Mouse (Mus musculus): ENCODE measurements around the gene Cpne9. TPM values are rescaled to one million over a fixed set of nuclear protein-coding genes. Genes with fewer than 3 reads are reported as not detected.
A peak's percentile ranks its signal among the peaks of the same experiment; 100 is the strongest.

Cpne9 gene
- not detected for total RNA-seq (2021)
- long read RNA-seq, experiment 1 = 0 reads
- long read RNA-seq, experiment 2 = 0 reads

GRCm38 (mm10) chr6:113282101-113282802 lies at the start of gene Cpne9:
Cpne9 (plus strand) TSS chr6:113282307.
- intact Hi-C loops (cut with DNase I) = no loop called here
- DNase-seq = no peak

GRCm38 (mm10) chr6:113235141-113235540 lies 47.0 kb upstream of the Cpne9 start:
- intact Hi-C loops (cut with DNase I) = loop anchor here (5.0 to 10.0 kb wide), 2 partner anchors 72 to 200 kb away; partner anchors contain the start of gene Brpf1
- no peak for DNase-seq

GRCm38 (mm10) chr6:113237542-113238270 lies 44.4 kb upstream of the Cpne9 start, which contains the start of gene Mtmr14:
Mtmr14 (plus strand) TSS chr6:113237843.
- intact Hi-C loops (cut with DNase I) = loop anchor here (5.0 to 10.0 kb wide), 2 partner anchors 70 to 203 kb away; partner anchors contain the start of gene Brpf1
- peak; percentile 99 for DNase-seq

GRCm38 (mm10) chr6:113238442-113238841 lies 43.7 kb upstream of the Cpne9 start:
- intact Hi-C loops (cut with DNase I) = loop anchor here (5.0 to 10.0 kb wide), 2 partner anchors 69 to 204 kb away; partner anchors contain the start of gene Brpf1

GRCm38 (mm10) chr6:113242753-113243152 lies 39.4 kb upstream of the Cpne9 start:
- DNase-seq = no peak

More at GRCm38 (mm10) chr6:113238442-113238841, 43.7 kb upstream of the Cpne9 start:
- DNase-seq = no peak

GRCm38 (mm10) chr6:113245585-113245984 lies 36.5 kb upstream of the Cpne9 start:
- intact Hi-C loops (cut with DNase I) = loop anchor here (10.0 kb wide), 1 partner anchor 551 kb away; the partner anchor contains the start of gene Rad18
- no peak for DNase-seq

More at GRCm38 (mm10) chr6:113242753-113243152, 39.4 kb upstream of the Cpne9 start:
- intact Hi-C loops (cut with DNase I) = loop anchor here (10.0 kb wide), 1 partner anchor 548 kb away; the partner anchor contains the start of gene Rad18

- intact Hi-C loops (cut with DNase I) = no loop called here
- DNase-seq = no peak
These were observed 31.3 kb upstream of the Cpne9 start for GRCm38 (mm10) chr6:113250786-113251185.

- no peak for DNase-seq
- intact Hi-C loops (cut with DNase I) = no loop called here
These were observed 30.2 kb upstream of the Cpne9 start for GRCm38 (mm10) chr6:113251921-113252320.

- intact Hi-C loops (cut with DNase I) = no loop called here
- DNase-seq = no peak
These were observed 27.2 kb upstream of the Cpne9 start for GRCm38 (mm10) chr6:113254899-113255298.

GRCm38 (mm10) chr6:113261174-113261858 lies 20.8 kb upstream of the Cpne9 start:
- no peak for DNase-seq
- intact Hi-C loops (cut with DNase I) = no loop called here

- DNase-seq = no peak
- intact Hi-C loops (cut with DNase I) = no loop called here
These were observed 18.6 kb upstream of the Cpne9 start for GRCm38 (mm10) chr6:113263531-113263930.

GRCm38 (mm10) chr6:113264429-113264828 lies 17.7 kb upstream of the Cpne9 start:
- no peak for DNase-seq
- intact Hi-C loops (cut with DNase I) = no loop called here

- no peak for DNase-seq
- intact Hi-C loops (cut with DNase I) = no loop called here
These were observed 15.0 kb upstream of the Cpne9 start for GRCm38 (mm10) chr6:113266996-113267655.

- intact Hi-C loops (cut with DNase I) = no loop called here
- DNase-seq = no peak
These were observed 14.1 kb upstream of the Cpne9 start for GRCm38 (mm10) chr6:113267988-113268387.

- intact Hi-C loops (cut with DNase I) = no loop called here
These were observed 9.7 kb upstream of the Cpne9 start for GRCm38 (mm10) chr6:113272365-113272764.

GRCm38 (mm10) chr6:113276846-113277245 lies 5.3 kb upstream of the Cpne9 start:
- no peak for DNase-seq
- intact Hi-C loops (cut with DNase I) = no loop called here

More at GRCm38 (mm10) chr6:113272365-113272764, 9.7 kb upstream of the Cpne9 start:
- DNase-seq = no peak

GRCm38 (mm10) chr6:113281676-113282075 lies 431 bp upstream of the Cpne9 start:
- intact Hi-C loops (cut with DNase I) = no loop called here
- DNase-seq = no peak

GRCm38 (mm10) chr6:113282969-113283368 lies 862 bp downstream of the Cpne9 start:
- DNase-seq = no peak
- intact Hi-C loops (cut with DNase I) = no loop called here

- intact Hi-C loops (cut with DNase I) = no loop called here
- no peak for DNase-seq
These were observed 1.4 kb downstream of the Cpne9 start for GRCm38 (mm10) chr6:113283500-113283899.

- intact Hi-C loops (cut with DNase I) = no loop called here
- no peak for DNase-seq
These were observed 2.8 kb downstream of the Cpne9 start for GRCm38 (mm10) chr6:113284931-113285330.
